Mouse (Mus musculus): Measurements from ENCODE around the gene Uba52. TPM values are rescaled to one million over a fixed set of nuclear protein-coding genes. Genes with fewer than 3 reads are reported as not detected.

The Uba52 gene
- polyA plus RNA-seq, 1 experiment from 2014 or later, result 856 TPM

GRCm38 (mm10) chr8:70488931-70489470, 21.6 kb downstream of the Uba52 start:
- Histone ChIP-seq H3K4me3 (peak overlapping the region; percentile 37), H3K27me3 (peaks cover 87% of the 10 kb centered on the region), H3K36me3 (no peaks in the 10 kb centered on the region), H3K4me1 (peaks cover 76% of the 10 kb centered on the region), H3K9ac (peak overlapping the region; percentile 54), H3K27ac (no peak overlapping the region), H3K9me3 (no peaks in the 10 kb centered on the region), H3K4me2 (replicated peaks) (peak overlapping the region; percentile 90)
- WGBS, result 3% methylated on average over 14 of the region's 14 CpGs
- no peak for ATAC-seq (ENCODE audit: low FRiP score, low read depth)

GRCm38 (mm10) chr8:70487993-70488796, 22.4 kb downstream of the Uba52 start:
- peak overlapping the region; percentile 90 for H3K4me2 ChIP-seq (replicated peaks)
- no peaks in the 10 kb centered on the region for H3K36me3 ChIP-seq
- peaks cover 79% of the 10 kb centered on the region for H3K27me3 ChIP-seq
- no peak overlapping the region for H3K27ac ChIP-seq
- WGBS, result 4% methylated on average over 55 of the region's 55 CpGs
- H3K9me3 ChIP-seq, result no peaks in the 10 kb centered on the region
- peak overlapping the region; percentile 35 for H3K4me3 ChIP-seq
- peak overlapping the region; percentile 43 for H3K9ac ChIP-seq
- H3K4me1 ChIP-seq, result peaks cover 68% of the 10 kb centered on the region
- ATAC-seq (ENCODE audit: low FRiP score, low read depth), result no peak

- no peak for ATAC-seq (ENCODE audit: low FRiP score, low read depth)
- Histone ChIP-seq H3K9ac (peak within 1 kb of the TSS; percentile 62), H3K27ac (no peak within 1 kb of the TSS), H3K4me2 (replicated peaks) (peak within 1 kb of the TSS; percentile 90), H3K27me3 (peaks cover 67% of the 10 kb centered on the region), H3K36me3 (no peaks in the 10 kb centered on the region), H3K4me3 (peak within 1 kb of the TSS; percentile 40), H3K9me3 (no peaks in the 10 kb centered on the region), H3K4me1 (peaks cover 58% of the 10 kb centered on the region)
- 9% methylated on average over 32 of the region's 33 CpGs for WGBS
Measured at GRCm38 (mm10) chr8:70486941-70487520, 23.6 kb downstream of the Uba52 start, which contains the start of gene Tmem59l. Gene Tmem59l, minus strand, starts transcription at chr8:70487358.

- WGBS, result 56% methylated on average over 7 of the region's 7 CpGs
- peaks cover 50% of the 10 kb centered on the region for H3K4me1 ChIP-seq
- peaks cover 59% of the 10 kb centered on the region for H3K27me3 ChIP-seq
Measured at GRCm38 (mm10) chr8:70486191-70486681, 24.4 kb downstream of the Uba52 start.

GRCm38 (mm10) chr8:70482943-70483342, 27.7 kb downstream of the Uba52 start:
- Histone ChIP-seq H3K27me3 (peaks cover 27% of the 10 kb centered on the region), H3K4me2 (replicated peaks) (no peak overlapping the region), H3K9ac (no peak overlapping the region), H3K4me1 (peaks cover 18% of the 10 kb centered on the region), H3K36me3 (no peaks in the 10 kb centered on the region), H3K9me3 (no peaks in the 10 kb centered on the region), H3K4me3 (no peak overlapping the region), H3K27ac (no peak overlapping the region)
- ATAC-seq (ENCODE audit: low FRiP score, low read depth), result no peak
- 72% methylated on average over 2 of the region's 2 CpGs for WGBS

More at GRCm38 (mm10) chr8:70486191-70486681, 24.4 kb downstream of the Uba52 start:
- ATAC-seq (ENCODE audit: low FRiP score, low read depth), result no peak
- Histone ChIP-seq H3K36me3 (no peaks in the 10 kb centered on the region), H3K4me3 (no peak overlapping the region), H3K27ac (no peak overlapping the region), H3K9me3 (no peaks in the 10 kb centered on the region), H3K4me2 (replicated peaks) (peak overlapping the region; percentile 70; the same call in 1 of the 2 replicates), H3K9ac (0 out of 2 replicates have a peak overlapping the region, but pooled peaks have one; percentile 19)

GRCm38 (mm10) chr8:70481908-70482307, 28.7 kb downstream of the Uba52 start:
- H3K4me1 ChIP-seq, result peaks cover 18% of the 10 kb centered on the region
- no peak for ATAC-seq (ENCODE audit: low FRiP score, low read depth)
- 77% methylated on average over 3 of the region's 3 CpGs for WGBS
- H3K4me3 ChIP-seq, result no peak overlapping the region
- no peak overlapping the region for H3K9ac ChIP-seq
- H3K36me3 ChIP-seq, result no peaks in the 10 kb centered on the region
- H3K9me3 ChIP-seq, result no peaks in the 10 kb centered on the region
- no peak overlapping the region for H3K27ac ChIP-seq
- peaks cover 19% of the 10 kb centered on the region for H3K27me3 ChIP-seq
- no peak overlapping the region for H3K4me2 ChIP-seq (replicated peaks)

- Histone ChIP-seq H3K9ac (no peak overlapping the region), H3K27ac (no peak overlapping the region), H3K4me1 (peaks cover 23% of the 10 kb centered on the region), H3K9me3 (no peaks in the 10 kb centered on the region), H3K36me3 (peaks cover 4% of the 10 kb centered on the region; the same call in 1 of the 2 replicates), H3K4me3 (peak overlapping the region; percentile 74), H3K27me3 (no peaks in the 10 kb centered on the region), H3K4me2 (replicated peaks) (peak overlapping the region; percentile 70)
- ATAC-seq (ENCODE audit: low FRiP score, low read depth), result peak; percentile 21
- 2% methylated on average over 21 of the region's 21 CpGs for WGBS
Measured at GRCm38 (mm10) chr8:70477269-70477982, 33.2 kb downstream of the Uba52 start.

GRCm38 (mm10) chr8:70476333-70477268, 34.0 kb downstream of the Uba52 start, which contains the start of gene Klhl26:
Gene Klhl26, minus strand, starts transcription at chr8:70476968.
- H3K36me3 ChIP-seq, result peaks cover 4% of the 10 kb centered on the region; the same call in 1 of the 2 replicates
- WGBS, result under 1% methylated on average over 53 of the region's 53 CpGs
- no peak within 1 kb of the TSS for H3K27ac ChIP-seq
- no peaks in the 10 kb centered on the region for H3K9me3 ChIP-seq
- ATAC-seq (ENCODE audit: low FRiP score, low read depth), result peak; percentile 92
- no peaks in the 10 kb centered on the region for H3K27me3 ChIP-seq
- peak within 1 kb of the TSS; percentile 74 for H3K4me3 ChIP-seq
- H3K9ac ChIP-seq, result peak within 1 kb of the TSS; percentile 89
- peaks cover 23% of the 10 kb centered on the region for H3K4me1 ChIP-seq
- H3K4me2 ChIP-seq (replicated peaks), result peak within 1 kb of the TSS; percentile 70

GRCm38 (mm10) chr8:70471856-70472255, 38.7 kb downstream of the Uba52 start:
- WGBS, result 95% methylated on average over 7 of the region's 7 CpGs
- Histone ChIP-seq H3K36me3 (peaks cover 9% of the 10 kb centered on the region), H3K27me3 (no peaks in the 10 kb centered on the region), H3K4me3 (no peak overlapping the region), H3K9me3 (no peaks in the 10 kb centered on the region), H3K4me2 (replicated peaks) (no peak overlapping the region), H3K4me1 (peaks cover 43% of the 10 kb centered on the region), H3K27ac (no peak overlapping the region), H3K9ac (no peak overlapping the region)
- no peak for ATAC-seq (ENCODE audit: low FRiP score, low read depth)

- Histone ChIP-seq H3K4me3 (no peak overlapping the region), H3K36me3 (peaks cover 20% of the 10 kb centered on the region), H3K27me3 (no peaks in the 10 kb centered on the region), H3K27ac (no peak overlapping the region), H3K9ac (peak overlapping the region; percentile 21; the same call in 1 of the 2 replicates), H3K4me2 (replicated peaks) (no peak overlapping the region), H3K9me3 (no peaks in the 10 kb centered on the region), H3K4me1 (peaks cover 31% of the 10 kb centered on the region)
- WGBS, result 73% methylated on average over 2 of the region's 2 CpGs
- no peak for ATAC-seq (ENCODE audit: low FRiP score, low read depth)
Measured at GRCm38 (mm10) chr8:70469938-70470337, 40.7 kb downstream of the Uba52 start.
